Mouse (Mus musculus): ENCODE data around the gene Laptm4a.
A peak's percentile ranks its signal among the peaks of the same experiment; 100 is the strongest.

Gene Laptm4a

GRCm38 (mm10) chr12:8954161-8954561 lies 32.7 kb downstream of the Laptm4a start:
- no peak for DNase-seq (ENCODE audit: low spot score)

DNA sequence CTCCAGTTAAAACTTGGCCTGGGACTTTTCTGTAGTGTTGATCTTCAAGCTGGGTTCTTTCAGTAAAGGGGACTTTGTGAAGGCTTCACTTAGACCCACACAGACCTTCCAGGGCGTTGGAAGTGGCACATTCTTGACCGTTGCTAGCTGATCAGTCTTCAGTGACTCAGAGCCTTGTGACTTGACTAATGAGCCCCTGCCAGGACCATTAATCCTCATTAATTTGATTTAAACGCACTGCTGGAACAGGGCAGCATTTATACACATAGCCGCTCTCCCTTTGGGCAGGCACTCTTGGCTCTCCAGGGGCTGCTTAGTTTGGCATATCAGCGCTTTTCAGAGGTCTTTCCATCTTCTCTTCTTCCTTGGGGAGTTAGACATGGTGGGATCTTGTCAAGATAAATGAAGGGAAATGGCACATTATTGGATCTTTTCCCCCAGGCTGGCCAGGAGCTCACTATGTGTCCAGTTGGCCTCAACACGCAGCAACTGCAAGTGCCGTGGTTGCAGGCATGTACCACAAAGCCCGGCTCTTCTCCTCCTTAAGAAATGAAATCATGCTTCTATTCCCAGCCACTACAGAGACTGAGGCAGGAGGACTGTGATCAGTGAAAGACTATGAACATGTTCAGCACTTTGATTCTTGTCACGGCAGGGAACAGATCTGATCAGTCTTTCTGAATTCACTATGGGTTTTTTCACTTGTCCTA lies 40.3 kb downstream of the Laptm4a start:
- no peak for DNase-seq (ENCODE audit: low spot score)

DNA sequence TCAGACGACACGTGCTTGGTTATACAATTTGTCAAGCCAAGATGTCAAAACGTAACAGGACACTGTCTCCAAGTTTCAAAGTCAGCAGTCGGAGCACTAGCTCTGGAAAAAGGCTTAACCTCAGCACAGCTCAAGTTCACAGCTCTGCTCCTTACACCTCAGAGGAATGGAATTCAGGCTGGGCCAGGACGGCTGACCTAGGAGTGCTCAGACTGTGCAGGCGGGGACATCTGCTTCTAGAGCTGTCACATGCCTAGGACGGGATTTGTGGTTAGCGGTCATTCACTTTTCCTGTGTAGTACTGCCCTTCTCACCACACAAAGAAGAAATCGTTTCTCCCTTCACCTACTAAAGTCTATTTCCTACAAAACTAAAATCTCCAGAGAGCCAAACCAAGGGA lies 48.4 kb downstream of the Laptm4a start:
- peak; percentile 27 for DNase-seq (ENCODE audit: low spot score)

GRCm38 (mm10) chr12:8973820-8974465 lies 52.5 kb downstream of the Laptm4a start, which contains the start of gene Wdr35:
TSS of gene Wdr35 (plus strand) at chr12:8973892.
- DNase-seq (ENCODE audit: low spot score) = peak; percentile 91

DNA sequence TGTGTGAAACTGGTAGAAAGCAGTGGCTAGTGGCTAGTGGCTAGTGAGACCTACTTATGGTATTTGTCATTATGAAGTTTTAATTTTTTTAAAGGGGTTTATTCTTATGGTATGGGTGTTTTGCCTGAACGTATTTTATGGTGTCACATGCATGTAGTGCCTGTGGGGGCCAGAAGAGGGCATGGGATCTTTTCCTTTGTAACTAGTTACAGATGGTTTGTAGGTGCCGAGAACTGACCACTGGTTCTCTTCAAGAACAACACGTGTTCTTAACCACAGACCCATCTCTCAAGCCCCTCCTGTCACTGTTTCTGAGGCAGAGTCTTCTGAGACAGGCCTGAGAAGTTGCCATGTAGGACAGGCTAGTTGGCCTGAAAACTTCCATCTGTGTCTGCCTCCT lies 53.6 kb downstream of the Laptm4a start:
- no peak for DNase-seq (ENCODE audit: low spot score)
